Mouse (Mus musculus) embryo, embryonic 10.5 days (tissue): Measurements from ENCODE around the gene Gm2696.
"Not testable (repeated sequence)": the region's sequence is repeated elsewhere in the genome, so short reads cannot be mapped to it uniquely, and the experiment has no call there.

Source experiments
- DNase-seq: peaks from one replicate; pipeline ENCODE4 v3.0.0-alpha.2; 2015; ENCODE audit warnings: low spot score

Gene Gm2696

DNA sequence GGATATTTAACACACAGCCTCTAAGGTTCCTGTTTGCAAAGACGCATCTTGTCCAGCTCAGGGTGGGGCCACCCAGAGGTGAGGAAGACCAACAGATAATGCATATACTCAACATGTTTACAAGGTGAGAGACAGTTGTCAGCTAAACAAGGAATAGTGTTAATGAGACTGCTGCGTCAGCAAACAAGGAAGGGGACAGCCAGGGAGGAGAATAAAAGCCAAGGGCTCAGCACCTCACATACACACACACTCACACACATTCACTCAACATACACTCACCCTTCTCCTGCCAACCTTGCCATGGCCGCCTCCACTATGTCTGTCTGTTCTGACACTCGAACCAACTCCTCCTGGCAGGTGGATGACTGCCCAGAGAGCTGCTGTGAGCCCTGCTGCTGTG is at the start of gene Gm2696:
Gene Gm2696 (plus strand): TSS at position 301 of the 400 bp plus-strand sequence.
- no peak for DNase-seq

DNA sequence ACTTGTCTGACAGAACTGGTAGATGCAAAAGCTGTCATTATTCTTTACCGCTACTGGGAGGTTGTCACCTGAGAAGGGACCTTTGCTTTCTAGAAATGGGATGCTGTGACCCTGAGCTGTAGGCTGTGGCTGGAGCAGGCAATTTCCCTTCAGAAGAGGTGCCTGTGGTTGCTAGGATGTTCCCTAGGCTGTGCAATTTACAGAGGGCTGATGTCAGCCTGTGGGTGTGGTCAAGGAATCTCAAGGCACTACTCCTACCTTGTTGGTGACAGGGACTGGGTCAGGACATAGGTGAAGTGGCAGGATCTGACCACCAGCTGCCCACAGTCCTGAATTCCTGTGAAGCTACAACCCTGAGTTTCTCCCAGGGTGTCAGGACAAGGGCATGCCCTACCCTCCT is 44.8 kb upstream of the Gm2696 start:
- DNase-seq = no peak

DNA sequence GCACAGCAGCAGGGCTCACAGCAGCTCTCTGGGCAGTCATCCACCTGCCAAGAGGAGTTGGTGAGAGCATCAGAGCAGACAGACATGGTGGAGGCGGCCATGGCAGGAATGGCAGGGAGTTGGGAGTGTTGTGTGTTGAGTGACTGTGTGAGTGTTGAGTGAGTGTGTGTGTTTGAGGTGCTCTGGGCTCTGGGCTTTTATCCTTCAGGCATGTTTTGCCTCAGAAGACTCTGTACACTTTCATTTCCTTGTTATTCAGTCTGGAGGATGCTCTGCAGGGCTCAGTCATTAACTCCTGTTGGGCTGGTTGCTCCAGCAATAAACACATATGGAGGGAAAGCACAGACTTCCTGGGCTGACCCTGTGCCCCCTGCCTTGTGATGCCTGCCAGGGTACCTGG is 43.3 kb upstream of the Gm2696 start, which contains the start of gene Gm3238:
Gene Gm3238 (minus strand): TSS at position 101 of the 400 bp plus-strand sequence.
- not testable (repeated sequence) for DNase-seq

DNA sequence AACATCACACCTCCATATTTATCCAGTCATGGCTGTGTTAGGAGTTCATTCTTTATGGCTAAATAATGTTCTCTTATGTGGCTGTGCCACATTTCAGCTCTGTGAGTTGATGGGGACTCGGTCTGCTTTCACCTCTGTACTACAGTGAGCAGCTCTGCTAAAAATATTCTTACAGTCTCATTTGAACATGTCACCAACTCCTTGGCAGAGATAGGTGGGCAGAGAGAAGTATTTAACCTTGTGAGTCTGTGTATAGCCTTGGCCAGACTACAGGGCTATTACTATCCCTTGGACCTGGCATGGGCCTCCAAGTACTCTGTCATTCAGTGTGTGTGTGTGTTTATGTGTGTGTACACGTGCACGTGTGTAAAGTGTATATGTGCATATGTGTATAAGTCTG is 42.3 kb upstream of the Gm2696 start:
- not testable (repeated sequence) for DNase-seq

DNA sequence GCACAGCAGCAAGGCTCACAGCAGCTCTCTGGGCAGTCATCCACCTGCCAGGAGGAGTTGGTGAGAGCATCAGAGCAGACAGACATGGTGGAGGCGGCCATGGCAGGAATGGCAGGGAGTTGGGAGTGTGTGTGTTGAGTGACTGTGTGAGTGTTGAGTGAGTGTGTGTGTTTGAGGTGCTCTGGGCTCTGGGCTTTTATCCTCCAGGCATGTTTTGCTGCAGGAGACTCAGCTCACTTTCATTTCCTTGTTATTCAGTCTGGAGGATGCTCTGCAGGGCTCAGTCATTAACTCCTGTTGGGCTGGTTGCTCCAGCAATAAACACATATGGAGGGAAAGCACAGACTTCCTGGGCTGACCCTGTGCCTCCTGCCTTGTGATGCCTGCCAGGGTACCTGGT is 37.6 kb upstream of the Gm2696 start, which contains the start of gene Gm7138:
Gene Gm7138 (minus strand): TSS at position 101 of the 400 bp plus-strand sequence.
- DNase-seq = not testable (repeated sequence)

DNA sequence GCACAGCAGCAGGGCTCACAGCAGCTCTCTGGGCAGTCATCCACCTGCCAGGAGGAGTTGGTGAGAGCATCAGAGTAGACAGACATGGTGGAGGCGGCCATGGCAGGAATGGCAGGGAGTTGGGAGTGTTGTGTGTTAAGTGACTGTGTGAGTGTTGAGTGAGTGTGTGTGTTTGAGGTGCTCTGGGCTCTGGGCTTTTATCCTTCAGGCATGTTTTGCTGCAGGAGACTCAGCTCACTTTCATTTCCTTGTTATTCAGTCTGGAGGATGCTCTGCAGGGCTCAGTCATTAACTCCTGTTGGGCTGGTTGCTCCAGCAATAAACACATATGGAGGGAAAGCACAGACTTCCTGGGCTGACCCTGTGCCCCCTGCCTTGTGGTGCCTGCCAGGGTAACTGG is 32.0 kb upstream of the Gm2696 start, which contains the start of gene Gm3250:
Gene Gm3250 (minus strand): TSS at position 101 of the 400 bp plus-strand sequence.
- DNase-seq = not testable (repeated sequence)

DNA sequence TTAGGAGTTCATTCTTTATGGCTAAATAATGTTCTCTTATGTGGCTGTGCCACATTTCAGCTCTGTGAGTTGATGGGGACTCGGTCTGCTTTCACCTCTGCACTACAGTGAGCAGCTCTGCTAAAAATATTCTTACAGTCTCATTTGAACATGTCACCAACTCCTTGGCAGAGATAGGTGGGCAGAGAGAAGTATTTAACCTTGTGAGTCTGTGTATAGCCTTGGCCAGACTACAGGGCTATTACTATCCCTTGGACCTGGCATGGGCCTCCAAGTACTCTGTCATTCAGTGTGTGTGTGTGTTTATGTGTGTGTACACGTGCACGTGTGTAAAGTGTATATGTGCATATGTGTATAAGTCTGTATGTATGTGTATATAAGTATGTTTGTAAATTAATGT is 31.1 kb upstream of the Gm2696 start:
- not testable (repeated sequence) for DNase-seq

DNA sequence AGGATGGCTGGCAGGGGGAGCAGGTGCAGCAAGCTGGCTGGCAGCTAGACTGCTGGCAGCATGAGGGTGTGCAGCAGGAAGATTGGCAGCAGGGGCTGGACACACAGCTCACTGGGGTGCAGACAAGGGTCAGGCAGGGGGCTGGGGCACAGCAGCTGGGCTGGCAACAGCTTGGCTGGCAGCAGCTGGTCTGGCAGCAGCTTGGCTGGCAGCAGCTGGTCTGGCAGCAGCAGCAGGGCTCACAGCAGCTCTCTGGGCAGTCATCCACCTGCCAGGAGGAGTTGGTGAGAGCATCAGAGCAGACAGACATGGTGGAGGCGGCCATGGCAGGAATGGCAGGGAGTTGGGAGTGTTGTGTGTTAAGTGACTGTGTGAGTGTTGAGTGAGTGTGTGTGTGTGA is 26.6 kb upstream of the Gm2696 start, which contains the start of gene Gm7137:
Gene Gm7137 (minus strand): TSS at position 325 of the 400 bp plus-strand sequence.
- DNase-seq = not testable (repeated sequence)

DNA sequence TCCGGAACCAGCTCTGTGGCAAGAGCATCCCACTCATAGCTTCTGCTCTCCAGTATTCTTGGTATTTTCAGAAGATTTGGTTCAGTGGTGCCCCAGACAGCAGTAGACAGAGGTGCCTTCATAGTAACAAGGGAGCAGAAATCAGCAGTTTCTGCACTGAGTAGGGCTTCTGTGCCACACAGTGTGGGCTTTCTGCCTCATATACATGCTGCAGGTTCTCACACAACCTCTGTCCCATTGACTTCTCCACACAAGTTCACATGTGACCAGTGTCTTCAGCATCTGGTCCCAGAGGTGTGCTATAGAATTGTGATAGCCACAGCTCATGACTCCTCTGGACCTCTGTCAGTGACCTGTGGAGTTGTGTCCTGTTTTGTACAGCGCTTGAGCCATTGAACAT is 25.9 kb upstream of the Gm2696 start:
- DNase-seq = no peak

DNA sequence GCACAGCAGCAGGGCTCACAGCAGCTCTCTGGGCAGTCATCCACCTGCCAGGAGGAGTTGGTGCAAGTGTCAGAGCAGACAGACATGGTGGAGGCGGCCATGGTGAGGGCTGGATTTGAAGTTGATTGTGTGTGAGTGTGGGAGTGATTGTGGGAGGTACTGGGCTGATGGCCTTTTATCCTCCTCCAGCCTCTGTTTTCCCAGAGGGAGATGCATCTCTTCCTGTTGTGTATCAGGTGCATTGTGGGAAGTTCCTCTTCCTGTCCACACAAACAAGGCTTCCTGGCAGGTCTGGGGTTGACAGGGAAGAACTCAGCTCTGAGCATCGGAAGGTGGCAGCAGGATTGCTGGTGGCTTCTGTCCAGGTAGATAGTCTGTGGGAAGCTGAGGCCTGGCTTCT is 19.5 kb upstream of the Gm2696 start, which contains the start of gene Gm9639:
Gene Gm9639 (minus strand): TSS at position 101 of the 400 bp plus-strand sequence.
- no peak for DNase-seq

DNA sequence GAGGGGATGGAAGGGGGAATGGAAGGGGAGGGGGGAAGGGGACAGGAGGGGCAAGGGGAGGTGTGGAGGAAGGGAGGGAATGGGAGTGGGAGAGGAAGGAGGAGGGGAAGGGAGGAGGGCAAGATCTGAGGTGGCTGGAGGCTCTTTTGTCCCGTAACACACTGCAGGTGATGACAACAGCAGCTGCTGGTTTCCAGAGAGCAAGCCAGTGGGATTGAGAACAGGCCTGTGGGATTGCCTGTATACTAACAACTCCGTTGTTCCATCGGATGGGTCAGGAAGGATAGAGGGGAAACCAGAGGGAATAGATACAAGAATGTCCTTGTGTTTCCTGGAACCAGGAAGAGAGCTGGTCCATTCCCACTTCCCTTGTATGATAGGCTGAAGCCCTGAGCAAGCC is 16.8 kb upstream of the Gm2696 start:
- DNase-seq = peak; percentile 9

DNA sequence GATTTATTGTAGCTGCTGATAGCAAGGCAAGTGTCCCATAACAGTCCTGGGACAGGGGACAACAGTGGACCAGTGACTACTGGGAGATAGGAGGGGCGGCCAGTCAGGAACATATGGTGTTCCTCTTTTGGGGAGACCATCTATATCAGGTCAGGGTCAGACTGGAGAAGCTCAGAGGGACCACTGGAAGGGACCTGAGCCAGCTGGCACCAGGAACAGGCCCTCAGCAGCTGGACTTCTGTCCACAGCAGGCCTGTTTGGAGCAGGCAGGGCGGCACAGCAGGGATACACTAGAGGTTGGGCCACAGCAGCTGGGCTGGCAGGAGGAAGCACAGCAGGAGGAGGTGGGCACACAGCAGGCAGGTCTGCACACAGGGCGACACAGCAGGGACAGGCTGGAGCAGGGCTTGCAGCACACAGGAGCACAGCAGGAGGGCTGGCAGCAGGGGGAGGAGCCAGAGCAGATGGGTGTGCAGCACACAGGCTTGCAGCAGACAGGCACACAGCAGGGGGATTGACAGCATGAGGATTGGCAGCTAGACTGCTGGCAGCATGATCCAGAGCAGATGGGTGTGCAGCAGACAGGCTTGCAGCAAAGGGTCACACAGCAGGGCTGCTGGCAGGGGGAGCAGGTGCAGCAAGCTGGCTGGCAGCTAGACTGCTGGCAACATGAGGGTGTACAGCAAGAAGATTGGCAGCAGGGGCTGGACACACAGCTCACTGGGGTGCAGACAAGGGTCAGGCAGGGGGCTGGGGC is 16.1 kb upstream of the Gm2696 start:
- DNase-seq = not testable (repeated sequence)

DNA sequence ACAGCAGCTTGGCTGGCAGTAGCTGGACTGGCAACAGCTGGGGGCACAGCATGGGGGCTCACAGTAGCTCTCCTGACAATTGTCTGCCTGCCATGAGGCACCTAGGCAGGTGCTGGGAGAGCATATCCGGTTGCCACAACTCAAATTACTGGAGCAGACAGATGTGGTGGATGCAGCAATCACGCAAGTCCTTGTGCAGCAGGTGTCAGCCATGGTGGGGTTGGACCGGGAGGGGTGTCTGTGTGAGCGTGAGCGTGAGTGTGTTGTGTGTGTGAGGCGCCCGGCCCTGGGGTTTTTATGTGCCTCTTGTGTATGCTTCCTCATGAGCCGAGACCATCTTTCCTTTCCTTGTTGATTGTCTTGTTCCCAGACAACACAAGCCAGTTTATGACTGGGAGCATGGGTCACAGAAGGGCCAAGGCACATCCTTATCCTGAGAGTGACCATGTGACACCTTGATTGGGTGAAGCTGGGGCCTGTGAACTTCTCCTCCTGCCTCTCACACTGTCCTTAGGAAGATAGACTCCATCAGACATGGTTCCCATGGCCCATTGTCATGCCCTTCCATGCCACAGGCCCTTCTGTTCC is 15.5 kb upstream of the Gm2696 start, which contains the start of gene Gm19668:
Gene Gm19668 (minus strand): TSS at position 213 of the 588 bp plus-strand sequence.
- DNase-seq = no peak

DNA sequence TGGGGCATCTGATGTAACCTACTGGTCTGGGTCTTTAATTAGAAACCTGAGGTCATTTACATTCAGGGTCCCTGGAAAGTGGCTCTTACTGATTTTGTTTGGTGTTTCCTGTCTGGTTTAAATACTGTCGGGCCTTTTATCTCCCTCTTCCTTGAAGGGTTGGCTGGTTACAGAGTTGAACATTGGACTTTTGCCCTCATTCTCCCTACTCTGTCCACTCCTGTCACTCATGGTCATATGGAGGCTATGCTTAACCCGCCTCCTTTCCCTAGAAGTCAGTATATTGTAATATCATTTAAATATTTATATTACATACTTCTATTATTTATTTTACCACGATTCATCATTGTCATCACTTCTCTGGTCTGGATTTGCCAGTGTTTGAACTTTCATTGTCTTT is 10.4 kb upstream of the Gm2696 start:
- no peak for DNase-seq

DNA sequence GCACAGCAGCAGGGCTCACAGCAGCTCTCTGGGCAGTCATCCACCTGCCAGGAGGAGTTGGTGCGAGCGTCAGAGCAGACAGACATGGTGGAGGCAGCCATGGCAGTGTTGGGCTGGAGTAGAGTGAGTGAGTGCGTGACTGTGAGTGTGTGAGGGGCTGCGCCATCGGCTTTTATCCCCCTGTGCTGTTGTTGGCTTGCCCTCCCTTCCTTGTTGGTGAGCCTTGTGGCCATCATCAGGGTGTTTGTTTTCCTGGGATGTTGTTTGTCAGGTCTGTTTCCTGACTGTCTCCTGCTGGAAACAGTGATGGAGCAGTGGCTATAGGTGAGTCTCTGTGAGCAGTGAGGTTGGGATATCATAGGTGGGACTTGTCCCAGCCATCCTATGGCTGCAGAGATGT is 2.7 kb upstream of the Gm2696 start, which contains the start of gene Gm9507:
Gene Gm9507 (minus strand): TSS at position 101 of the 400 bp plus-strand sequence.
- DNase-seq = no peak

DNA sequence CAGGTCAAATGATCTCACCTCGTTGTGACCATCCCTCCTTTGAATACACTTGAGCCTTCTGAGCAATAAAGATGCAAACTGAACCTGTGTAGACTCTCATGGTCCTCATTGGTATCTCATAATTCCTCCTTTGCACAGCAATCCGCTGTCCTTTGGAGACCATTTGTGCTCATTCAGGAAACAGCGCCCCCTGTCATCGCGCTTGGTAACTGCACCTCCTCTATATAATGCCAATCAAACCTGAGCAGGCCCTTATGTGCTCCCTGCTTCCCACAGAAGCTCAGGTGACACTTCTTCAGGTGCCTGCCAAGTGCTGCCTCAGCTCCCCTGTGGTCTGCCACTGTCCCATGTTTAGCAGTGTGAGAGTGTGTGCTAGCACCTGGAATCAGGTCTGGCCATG is 1.0 kb downstream of the Gm2696 start:
- peak; percentile 51 for DNase-seq

DNA sequence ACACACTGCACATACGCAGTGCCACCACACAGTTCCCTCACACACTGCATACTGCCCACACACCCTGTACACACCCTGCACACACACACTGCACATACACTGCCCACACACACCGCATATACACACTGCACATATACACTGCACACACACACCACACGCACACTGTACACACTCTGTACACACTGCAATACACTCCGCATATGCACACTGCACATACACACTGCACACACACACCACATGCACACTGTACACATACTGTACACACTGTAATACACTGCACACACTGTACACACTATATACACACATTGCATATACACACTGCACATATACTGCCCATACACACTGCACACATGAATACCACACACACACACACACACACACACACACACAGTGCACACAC is 4.0 kb downstream of the Gm2696 start:
- no peak for DNase-seq

DNA sequence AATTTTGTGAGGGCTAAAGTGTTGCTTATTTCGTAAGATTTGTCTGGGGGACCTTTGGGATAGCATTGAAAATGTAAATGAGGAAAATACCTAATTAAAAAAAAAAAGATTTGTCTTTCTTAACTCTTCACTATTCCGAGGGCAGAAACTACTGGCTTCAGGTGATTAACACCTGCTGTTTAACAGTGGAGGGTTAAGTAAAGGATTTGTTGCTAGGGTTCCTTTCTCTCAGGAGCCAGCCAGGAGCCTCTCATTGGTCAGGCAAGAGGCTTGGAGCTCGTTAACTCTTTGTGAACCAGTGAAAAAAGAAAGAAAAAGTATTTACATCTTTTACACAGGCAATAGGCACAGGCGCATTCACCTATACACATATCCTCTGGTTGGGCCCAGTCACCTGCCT is 4.7 kb downstream of the Gm2696 start:
- DNase-seq = no peak

DNA sequence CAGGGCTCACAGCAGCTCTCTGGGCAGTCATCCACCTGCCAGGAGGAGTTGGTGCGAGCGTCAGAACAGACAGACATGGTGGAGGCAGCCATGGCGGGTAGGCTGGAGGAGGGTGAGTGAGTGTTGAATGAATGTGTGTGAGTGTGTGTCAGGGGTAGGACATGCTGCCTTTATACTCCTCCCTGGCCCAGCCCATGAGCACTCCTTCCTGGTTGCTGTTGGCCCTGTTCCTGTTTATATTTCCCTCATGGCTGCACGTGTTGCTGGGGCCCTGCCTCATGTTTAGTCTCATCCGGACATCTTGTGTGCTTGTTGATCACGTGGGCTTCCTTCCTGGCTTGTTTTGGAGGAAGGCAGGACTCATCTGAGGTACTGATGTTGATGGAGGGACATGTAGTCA is 12.5 kb downstream of the Gm2696 start, which contains the start of gene Krtap10-4:
Gene Krtap10-4 (minus strand): TSS at position 145 of the 400 bp plus-strand sequence.
- no peak for DNase-seq

DNA sequence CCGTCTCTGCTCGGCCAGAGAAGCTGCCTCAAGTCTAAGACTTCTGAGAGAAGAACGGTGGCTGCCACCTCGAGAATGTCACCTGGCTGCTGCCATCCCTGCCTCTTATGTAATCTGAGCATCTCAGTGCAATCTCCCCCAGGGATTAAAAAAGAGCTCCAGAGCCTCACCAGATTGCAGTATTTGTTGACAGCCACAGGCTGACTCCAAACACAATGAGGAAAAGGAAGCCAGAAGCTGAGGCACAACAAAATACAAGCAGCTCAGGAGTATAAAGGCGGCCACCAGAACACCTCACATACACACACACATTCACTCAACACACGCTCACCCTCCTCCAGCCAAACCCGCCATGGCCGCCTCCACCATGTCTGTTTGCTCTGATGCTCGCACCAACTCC is 21.2 kb downstream of the Gm2696 start, which contains the start of gene Krtap10-10:
Gene Krtap10-10 (plus strand): TSS at position 301 of the 400 bp plus-strand sequence.
- DNase-seq = no peak

DNA sequence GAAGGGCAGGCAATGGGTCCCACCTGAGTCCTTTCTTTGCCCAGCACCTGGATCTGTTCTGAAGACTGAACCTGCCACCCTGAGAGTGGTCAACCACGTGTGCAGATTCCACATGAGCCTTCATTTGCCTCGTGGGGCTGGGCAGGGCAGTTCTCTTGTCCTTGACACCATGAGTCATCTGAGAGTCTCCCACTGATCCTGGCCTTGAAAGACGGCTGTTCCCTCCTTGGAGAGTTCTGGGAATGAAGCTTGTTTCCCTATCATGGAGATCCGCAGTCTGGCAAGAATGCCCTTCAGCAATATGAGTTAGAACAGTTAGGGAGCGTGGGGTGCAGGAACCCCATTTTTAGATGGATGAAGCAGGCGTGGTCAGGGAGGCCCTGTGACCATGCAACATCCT is 24.5 kb downstream of the Gm2696 start:
- DNase-seq = no peak

DNA sequence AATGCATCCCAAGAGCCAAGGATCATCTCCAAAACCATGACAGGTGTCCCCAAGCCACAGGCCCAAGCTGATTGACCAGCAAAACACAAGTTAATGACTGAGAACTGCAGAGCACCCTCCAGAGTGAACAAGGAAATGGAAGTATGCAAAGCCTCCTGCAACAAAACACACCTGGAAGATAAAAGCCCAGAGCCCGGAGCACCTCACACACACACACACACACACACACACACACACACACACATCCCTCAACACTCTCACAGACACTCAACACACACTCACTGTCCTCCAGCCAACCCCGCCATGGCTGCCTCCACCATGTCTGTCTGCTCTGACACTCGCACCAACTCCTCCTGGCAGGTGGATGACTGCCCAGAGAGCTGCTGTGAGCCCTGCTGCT is 32.0 kb downstream of the Gm2696 start, which contains the start of gene Gm36176:
Gene Gm36176 (plus strand): TSS at position 301 of the 400 bp plus-strand sequence.
- DNase-seq = no peak

DNA sequence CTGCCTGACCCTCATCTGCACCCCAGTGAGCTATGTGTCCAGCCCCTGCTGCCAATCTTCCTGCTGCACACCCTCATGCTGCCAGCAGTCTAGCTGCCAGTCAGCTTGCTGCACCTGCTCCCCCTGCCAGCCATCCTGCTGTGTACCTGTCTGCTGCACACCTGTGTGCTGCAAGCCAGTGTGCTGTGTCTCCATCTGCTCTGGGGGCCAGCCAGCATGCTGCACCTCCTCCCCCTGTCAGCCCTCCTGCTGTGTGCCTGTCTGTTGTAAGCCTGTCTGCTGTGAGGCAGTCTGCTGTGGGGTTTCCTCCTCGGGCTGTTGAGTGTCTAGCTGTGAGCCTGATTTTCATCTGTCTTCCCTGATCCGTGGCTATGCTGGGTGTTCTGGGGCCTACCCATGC is 32.5 kb downstream of the Gm2696 start:
- DNase-seq = no peak
